Mouse (Mus musculus) c-Kit-positive CD71-positive TER-119-positive erythroid progenitor cells, embryonic 14.5 days (primary cell): Measurements from ENCODE around the gene Pld3.

ENCODE experiments used
- DNase-seq: peaks from one replicate; pipeline ENCODE4 v3.0.0-alpha.2; 2013; ENCODE audit warnings: low spot score

Gene Pld3

GRCm38 (mm10) chr7:27569580-27570224 is 16.7 kb upstream of the Pld3 start:
- no peak for DNase-seq

DNA sequence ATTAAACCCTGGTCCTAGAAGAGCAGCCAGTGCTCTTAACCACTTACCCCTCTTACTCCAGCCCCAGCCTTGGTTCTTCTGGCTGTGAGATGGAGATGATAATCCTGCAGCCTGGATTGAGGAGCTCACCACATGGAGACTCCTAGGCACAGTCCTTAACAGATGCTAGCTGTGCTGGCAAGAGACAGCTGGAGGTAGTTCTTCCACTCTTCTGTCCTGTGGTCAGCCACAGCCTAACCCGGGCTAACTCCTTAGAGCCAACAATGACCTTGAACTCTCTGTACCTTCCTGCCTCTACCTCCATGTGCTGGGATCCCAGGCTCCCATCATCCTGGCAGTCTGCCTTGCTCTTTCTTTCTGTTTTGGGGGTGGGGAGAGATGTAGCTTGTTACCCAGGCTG is 8.0 kb upstream of the Pld3 start:
- no peak for DNase-seq

DNA sequence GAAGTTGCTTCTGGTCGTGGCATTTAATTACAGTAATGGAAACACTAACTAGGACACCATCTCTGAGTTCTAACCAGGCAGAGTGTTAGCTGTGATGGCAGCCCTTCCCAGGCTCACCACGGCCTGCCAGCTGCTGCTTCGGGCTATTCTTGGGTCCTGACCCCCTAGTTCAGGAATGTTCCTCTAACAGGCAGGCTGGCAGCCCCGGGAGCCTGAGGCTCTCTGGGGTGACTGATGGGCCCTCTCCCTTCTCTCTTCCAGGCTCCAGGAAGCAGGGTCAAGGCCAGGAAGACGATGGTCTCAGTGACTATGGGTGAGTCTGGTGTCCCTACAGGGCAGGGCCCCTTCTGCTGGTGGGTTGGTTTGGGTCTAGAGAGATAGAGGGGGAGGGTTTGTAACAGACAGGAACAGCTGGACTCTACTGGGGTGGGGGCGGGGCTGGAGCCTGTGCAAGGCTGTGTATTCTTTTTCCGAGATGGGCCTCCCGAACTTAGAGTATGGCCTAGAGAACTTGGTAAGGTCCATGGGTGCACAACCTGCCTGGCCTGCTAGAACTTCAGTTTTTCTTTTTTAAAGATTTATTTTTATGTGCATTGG is 7.4 kb upstream of the Pld3 start:
- no peak for DNase-seq

GRCm38 (mm10) chr7:27552070-27552469 is 948 bp downstream of the Pld3 start:
- no peak for DNase-seq

DNA sequence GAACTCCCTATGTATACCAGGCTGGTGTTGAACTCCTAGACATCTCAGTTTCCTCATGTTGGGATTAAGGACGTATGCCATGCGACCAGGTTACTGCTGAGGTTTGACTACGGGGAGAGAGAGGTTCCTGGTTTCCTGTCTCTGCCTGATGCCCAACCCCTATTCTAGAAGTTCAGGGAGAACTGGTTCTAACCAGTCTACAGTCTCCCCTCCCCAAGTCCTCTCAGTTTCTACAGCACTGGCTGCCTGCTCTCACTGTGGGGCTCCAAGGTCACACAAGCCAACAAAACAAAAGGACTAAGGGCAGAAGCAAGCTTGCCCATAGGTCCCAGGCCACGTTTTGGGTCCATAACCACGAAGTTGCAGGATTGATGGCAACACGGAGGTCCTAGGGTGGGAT is 3.4 kb downstream of the Pld3 start:
- DNase-seq: no peak

DNA sequence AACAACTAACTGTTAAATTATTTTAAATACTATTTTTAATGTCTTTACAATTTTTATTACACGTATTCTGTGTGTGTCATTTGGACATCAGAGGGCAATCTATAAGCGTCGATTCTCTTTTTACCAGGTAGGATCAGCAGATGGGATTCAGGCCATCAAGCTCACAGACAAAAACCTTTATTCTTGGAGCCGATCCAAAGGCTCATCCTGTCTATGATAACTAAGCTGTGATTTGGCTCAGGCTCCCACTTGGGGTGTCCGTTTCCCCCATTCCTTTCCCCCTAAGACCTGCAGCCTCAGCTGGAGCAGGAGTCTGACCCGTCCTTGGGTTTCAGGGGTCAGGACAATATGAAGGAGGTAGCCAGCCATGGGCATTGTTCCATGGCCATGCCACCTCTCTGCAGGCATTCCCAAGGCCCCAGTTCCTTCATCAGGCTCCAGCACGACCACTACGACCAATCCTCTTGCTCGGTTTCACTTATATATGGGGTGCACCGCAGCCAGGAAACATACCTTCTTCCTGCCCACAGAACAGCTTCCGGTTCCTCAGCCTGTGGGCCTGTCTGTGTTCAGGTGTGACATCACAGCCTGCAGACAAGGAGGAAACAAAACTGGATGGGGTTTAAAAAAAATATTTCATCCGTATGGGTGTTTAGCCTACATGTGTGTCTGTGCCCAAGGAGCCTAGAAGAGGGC is 8.2 kb downstream of the Pld3 start:
- DNase-seq: no peak

GRCm38 (mm10) chr7:27543851-27544250 is 9.2 kb downstream of the Pld3 start:
- no peak for DNase-seq

GRCm38 (mm10) chr7:27543065-27543464 is 10.0 kb downstream of the Pld3 start:
- no peak for DNase-seq

GRCm38 (mm10) chr7:27542392-27543033 is 10.5 kb downstream of the Pld3 start:
- DNase-seq: peak; percentile 68

DNA sequence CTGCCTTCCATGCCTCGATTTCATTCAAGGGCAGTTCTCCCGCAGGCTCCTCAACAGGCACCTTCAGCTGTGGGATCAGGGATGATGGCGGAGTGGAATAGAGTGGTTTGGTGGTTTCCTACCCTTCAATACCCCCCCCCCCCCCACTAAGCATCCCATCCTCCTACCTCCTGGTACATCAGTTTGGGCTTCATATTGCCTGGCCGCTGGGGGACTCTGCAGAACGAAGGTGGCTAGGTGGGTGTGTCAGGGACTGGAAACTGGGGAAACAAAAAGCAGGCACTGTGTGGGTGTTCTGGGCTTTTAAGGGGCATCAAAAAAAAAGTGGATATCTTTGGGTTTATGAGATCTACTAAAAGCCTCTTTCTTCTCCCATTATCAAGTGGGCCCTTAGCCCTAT is 11.1 kb downstream of the Pld3 start:
- no peak for DNase-seq

DNA sequence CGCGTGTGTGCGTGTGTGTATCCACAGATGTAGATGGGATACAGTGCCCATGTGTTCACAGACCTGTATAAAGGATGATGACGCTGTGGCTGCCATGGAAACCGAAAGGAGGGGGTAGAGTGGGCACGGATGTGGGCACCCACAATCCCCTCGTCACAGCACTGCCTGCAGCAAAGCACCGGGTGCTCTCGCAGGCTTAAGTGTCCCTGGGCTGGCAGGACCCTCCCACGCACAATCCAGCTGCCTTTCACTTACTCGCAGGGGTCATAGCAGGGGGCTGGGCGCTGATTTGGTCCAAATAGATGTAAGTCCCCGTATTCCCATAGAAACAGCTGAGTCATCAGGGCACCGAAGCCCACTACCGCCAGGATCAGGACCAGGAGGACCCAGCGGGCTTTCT is 11.6 kb downstream of the Pld3 start:
- no peak for DNase-seq

DNA sequence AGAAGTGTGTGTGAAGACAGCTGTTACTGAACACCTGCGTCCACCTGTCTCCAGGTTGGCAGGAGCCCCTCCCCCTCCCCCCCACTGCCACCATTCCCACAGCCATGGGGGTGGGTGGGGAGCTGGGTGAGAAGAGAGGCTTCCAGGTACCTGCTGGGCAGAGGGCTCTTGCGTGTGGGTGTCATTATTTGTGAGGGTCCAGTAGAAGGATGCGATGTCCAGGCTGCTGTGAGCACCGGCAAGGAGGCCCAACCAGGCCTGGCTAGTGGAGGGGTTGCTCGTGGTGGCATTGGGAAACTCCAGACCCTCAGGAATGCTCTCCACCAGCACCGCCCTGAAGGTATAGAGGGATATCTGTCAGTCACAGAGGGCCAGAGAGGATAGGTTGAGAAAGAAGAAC is 12.1 kb downstream of the Pld3 start:
- no peak for DNase-seq

DNA sequence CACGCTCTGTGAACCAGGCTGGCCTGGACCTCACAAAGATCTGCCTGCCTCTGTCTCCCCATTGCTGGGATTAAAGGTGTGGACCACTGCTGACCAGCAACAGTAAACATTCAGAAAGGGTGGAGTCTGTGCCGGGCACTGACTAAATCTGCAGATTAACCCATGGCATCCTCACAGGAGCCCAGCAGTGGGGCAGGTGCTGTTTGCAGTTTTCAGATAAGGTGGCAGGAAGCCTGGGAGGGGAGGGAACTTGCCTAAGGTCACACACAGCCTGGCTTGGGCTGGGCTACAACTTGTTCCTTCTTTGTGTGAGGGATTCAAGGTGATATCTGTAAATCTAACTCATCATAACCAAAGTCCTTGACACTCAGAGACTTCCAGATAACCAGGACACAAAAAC is 12.5 kb downstream of the Pld3 start:
- peak; percentile 62 for DNase-seq

DNA sequence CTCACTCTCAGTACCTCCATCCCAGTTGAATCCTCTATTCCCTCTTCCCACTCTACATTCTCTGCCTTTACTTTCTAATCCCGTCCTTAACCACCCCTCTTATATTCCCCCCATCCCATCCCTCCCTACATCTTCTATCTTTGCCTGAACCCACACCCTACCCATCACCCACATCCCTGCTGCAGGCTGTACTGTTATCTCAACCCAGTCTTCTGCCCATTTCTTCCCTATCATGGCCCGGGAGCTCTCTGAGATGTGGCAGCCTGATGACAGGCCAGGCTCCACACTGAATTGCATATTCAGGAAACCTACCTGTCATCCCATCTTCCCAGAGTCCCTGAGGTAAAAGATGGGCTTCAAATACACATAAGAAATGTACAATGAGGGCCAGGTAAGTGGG is 14.2 kb downstream of the Pld3 start:
- DNase-seq: no peak

DNA sequence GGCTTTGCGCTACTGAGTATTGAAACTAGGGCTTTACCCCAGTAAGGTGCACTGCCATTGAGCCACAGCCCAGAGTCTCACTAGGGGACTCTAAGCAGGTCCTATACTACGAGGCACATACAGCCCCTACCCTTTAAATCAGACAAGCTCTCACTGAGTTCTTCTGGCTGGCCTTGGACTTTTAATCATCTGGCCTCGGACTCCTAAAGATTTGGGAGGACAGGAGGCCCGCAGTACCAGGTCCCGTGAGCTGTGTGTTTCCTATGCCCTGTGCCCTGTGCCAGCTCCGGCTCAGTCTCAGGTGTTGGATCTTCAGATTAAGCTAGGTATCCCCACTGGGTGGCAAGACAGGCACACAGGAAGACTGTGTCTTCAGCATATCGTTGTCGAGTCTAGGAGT is 15.0 kb downstream of the Pld3 start:
- DNase-seq: no peak

DNA sequence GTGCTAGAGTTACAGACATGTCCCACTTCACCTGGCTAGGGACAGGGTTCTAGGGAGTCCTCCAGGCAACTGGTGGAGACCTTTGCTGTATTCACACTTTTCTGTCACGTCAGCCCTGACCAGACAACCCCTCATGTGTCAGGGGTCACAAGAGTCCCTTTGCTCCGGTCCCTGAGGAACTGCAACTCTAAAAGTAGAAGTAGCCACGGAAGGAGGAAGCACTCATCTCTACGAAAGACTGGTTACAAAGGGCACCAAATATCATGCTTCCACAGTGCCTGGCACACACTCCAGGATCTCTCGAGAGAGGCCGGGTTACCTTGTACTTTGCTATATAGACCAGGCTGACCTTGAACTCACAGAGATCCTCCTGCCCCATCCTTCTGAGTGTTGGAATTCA is 16.4 kb downstream of the Pld3 start:
- no peak for DNase-seq

- DNase-seq: peak; percentile 88
Observed at GRCm38 (mm10) chr7:27535386-27535785, 17.6 kb downstream of the Pld3 start.

GRCm38 (mm10) chr7:27532480-27533050 is 20.5 kb downstream of the Pld3 start:
- DNase-seq: no peak

- DNase-seq: no peak
Observed at GRCm38 (mm10) chr7:27531707-27532106, 21.3 kb downstream of the Pld3 start.

- DNase-seq: no peak
Observed at GRCm38 (mm10) chr7:27530937-27531336, 22.1 kb downstream of the Pld3 start.

DNA sequence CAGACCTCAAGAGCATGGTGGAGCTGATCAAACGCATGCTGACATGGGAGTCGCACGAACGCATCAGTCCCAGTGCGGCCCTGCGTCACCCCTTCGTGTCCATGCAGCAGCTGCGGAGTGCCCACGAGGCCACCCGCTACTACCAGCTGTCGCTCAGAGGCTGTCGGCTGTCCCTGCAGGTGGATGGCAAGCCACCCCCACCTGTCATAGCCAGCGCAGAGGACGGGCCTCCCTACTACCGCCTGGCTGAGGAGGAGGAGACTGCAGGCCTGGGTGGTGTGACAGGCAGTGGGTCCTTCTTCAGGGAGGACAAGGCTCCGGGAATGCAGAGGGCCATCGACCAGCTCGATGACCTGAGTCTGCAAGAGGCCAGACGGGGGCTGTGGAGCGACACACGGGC is 23.9 kb downstream of the Pld3 start:
- no peak for DNase-seq

- peak; percentile 93 for DNase-seq
Observed at GRCm38 (mm10) chr7:27526039-27526827, 26.8 kb downstream of the Pld3 start.
